Mouse (Mus musculus) hindbrain, embryonic 10.5 days (tissue): ENCODE data around the gene Copa. TPM values are rescaled to one million over a fixed set of nuclear protein-coding genes. Genes with fewer than 3 reads are reported as not detected.
A peak's percentile ranks its signal among the peaks of the same experiment; 100 is the strongest.

Experiments
- DNase-seq: peaks from one replicate; pipeline ENCODE4 v3.0.0-alpha.2; 2017; ENCODE audit warnings: low spot score
- H3K27ac ChIP-seq: fragments of 300-500 bp; sonication (generic); 2 replicates; pipeline ENCODE4 v1.5.1; 2016; ENCODE audit warnings: mild to moderate bottlenecking, moderate library complexity
- H3K27me3 ChIP-seq: fragments of 300-500 bp; sonication (generic); 2 replicates; pipeline ENCODE4 v1.6.1; 2016; ENCODE audit warnings: mild to moderate bottlenecking; ENCODE audit not compliant: poor library complexity, insufficient read depth, severe bottlenecking
- H3K36me3 ChIP-seq: fragments of 300-500 bp; sonication (generic); 2 replicates; pipeline ENCODE4 v1.6.1; 2016; ENCODE audit warnings: mild to moderate bottlenecking, moderate library complexity
- H3K4me1 ChIP-seq: fragments of 300-500 bp; sonication (generic); replicated peaks from 2 replicates; pipeline ENCODE4 v1.6.1; 2016; ENCODE audit warnings: mild to moderate bottlenecking
- H3K4me3 ChIP-seq: fragments of 300-500 bp; sonication (generic); 2 replicates; pipeline ENCODE4 v1.5.1; 2016; ENCODE audit warnings: mild to moderate bottlenecking, moderate library complexity
- H3K9me3 ChIP-seq: fragments of 300-500 bp; sonication (generic); 2 replicates; pipeline ENCODE4 v1.6.1; 2016; ENCODE audit warnings: mild to moderate bottlenecking, moderate library complexity
- WGBS: fragments of 180-500 bp; shearing (Covaris S2); methylation state at CpG from one replicate; pipeline ENCODE4 v1.1.7; 2016; 5-methylcytosine and 5-hydroxymethylcytosine counted together
- polyA plus RNA-seq: library from polyadenylated mRNA; unstranded; fragments of >200 nt; fragmentation: Nextera tagmentation; extraction: Ambion mirVana; gene quantifications from 2 replicates; pipeline ENCODE4 v1.2.1, GENCODE M21; 2016

Gene Copa
- polyA plus RNA-seq, 1 experiment from 2014 or later: 173 TPM

DNA sequence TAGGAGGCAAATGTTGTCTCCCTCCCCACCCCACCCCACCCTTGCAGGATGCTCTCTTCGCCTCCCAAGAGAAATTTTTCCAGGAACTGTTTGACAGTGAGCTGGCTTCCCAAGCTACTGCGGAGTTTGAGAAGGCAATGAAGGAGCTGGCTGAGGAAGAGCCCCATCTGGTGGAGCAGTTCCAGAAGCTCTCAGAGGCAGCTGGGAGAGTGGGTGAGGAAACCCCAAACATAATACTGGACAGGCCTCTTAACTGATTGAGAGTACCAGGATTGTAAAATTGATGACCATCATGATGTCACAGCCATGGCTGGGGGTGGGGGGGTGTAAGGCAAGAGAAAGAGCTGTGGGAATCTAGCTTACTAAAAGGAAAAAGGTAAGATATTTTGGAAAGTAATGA, 46.8 kb downstream of the Copa start:
- no peak overlapping the region for H3K27ac ChIP-seq
- no peaks in the 10 kb centered on the region for H3K9me3 ChIP-seq
- 76% methylated on average over 2 of the region's 2 CpGs for WGBS
- H3K27me3 ChIP-seq: no peaks in the 10 kb centered on the region
- H3K36me3 ChIP-seq: peaks cover 57% of the 10 kb centered on the region
- peaks cover 21% of the 10 kb centered on the region for H3K4me1 ChIP-seq
- DNase-seq: no peak
- no peak overlapping the region for H3K4me3 ChIP-seq

DNA sequence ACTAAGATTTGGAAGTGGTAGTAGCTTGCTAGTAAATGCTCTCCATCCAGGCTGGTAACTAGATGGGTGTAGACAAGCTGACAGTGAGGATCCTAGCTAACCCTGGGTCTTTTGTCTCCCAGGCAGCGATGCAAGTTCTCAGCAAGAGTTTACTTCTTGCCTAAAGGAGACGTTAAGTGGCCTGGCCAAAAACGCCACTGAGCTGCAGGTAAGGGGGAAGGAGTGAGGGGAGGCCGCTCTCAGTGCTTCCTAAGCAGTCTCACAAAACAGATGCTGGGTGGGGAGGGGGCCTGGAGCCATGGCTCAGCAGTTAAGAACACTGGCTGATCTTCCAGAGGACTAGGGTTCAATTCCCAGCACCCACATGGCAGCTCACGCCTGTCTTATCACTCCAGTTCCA, 47.5 kb downstream of the Copa start:
- peaks cover 21% of the 10 kb centered on the region for H3K4me1 ChIP-seq
- DNase-seq: no peak
- H3K4me3 ChIP-seq: no peak overlapping the region
- no peaks in the 10 kb centered on the region for H3K27me3 ChIP-seq
- 94% methylated on average over 5 of the region's 5 CpGs for WGBS
- H3K27ac ChIP-seq: no peak overlapping the region
- H3K36me3 ChIP-seq: peaks cover 64% of the 10 kb centered on the region
- no peaks in the 10 kb centered on the region for H3K9me3 ChIP-seq

GRCm38 (mm10) chr1:172132319-172132718, 50.0 kb downstream of the Copa start:
- WGBS: 92% methylated on average over 7 of the region's 7 CpGs
- Histone ChIP-seq H3K9me3 (no peaks in the 10 kb centered on the region), H3K4me3 (no peak overlapping the region), H3K36me3 (peaks cover 84% of the 10 kb centered on the region), H3K27me3 (no peaks in the 10 kb centered on the region), H3K4me1 (peaks cover 13% of the 10 kb centered on the region), H3K27ac (no peak overlapping the region)
- DNase-seq: no peak

DNA sequence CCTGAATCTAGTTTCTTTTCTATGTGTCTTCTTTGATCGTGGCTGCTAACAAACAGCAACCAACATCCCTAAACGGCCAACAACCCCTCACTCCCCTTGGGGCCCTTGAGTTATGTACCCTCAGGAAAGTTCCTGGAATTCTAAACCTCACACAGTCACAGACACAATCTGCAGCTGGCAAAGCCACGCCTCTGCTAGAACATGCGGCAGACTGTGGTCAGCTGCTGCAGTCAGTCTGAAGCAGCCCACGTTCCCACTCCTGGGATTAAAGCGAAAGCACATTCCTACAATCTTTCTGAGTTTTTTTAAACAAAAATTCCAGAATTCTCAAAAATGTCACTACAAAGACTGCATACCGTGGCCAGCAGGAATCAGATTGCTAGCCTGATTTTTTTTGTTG, 51.2 kb downstream of the Copa start:
- no peak for DNase-seq
- Histone ChIP-seq H3K9me3 (no peaks in the 10 kb centered on the region), H3K4me3 (no peak overlapping the region), H3K4me1 (0 out of 2 replicates have a peak, but pooled peaks cover 1% of the 10 kb centered on the region), H3K27me3 (no peaks in the 10 kb centered on the region), H3K27ac (no peak overlapping the region), H3K36me3 (peaks cover 82% of the 10 kb centered on the region)
- WGBS: 89% methylated on average over 7 of the region's 7 CpGs

- no peak overlapping the region for H3K27ac ChIP-seq
- H3K36me3 ChIP-seq: peaks cover 77% of the 10 kb centered on the region
- no peak overlapping the region for H3K4me3 ChIP-seq
- no peaks in the 10 kb centered on the region for H3K4me1 ChIP-seq
- DNase-seq: no peak
- H3K27me3 ChIP-seq: no peaks in the 10 kb centered on the region
- WGBS: 93% methylated on average over 4 of the region's 4 CpGs
- H3K9me3 ChIP-seq: no peaks in the 10 kb centered on the region
Measured at GRCm38 (mm10) chr1:172134072-172134471, 51.7 kb downstream of the Copa start.

DNA sequence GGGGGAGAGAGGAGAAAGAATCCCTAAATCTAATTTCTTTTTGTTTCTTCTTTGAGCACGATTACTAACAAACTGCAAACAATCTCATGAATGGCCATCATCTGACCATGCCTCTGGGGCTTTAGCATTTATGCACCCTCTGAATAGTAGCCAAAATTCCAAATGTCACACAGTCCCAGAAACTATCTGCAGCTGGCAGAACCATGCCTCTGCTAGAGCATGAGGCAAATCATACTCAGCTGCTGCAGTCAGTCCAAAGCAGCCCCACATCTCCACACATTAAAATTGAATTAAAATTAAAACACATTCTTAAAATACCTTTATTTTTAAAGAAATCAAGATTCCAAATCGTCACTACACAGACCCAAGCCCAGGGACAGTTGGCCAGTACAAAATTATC, 57.8 kb downstream of the Copa start:
- WGBS: 90% methylated on average over 2 of the region's 2 CpGs
- no peak overlapping the region for H3K27ac ChIP-seq
- peaks cover 17% of the 10 kb centered on the region for H3K36me3 ChIP-seq
- H3K4me3 ChIP-seq: no peak overlapping the region
- H3K4me1 ChIP-seq: no peaks in the 10 kb centered on the region
- no peaks in the 10 kb centered on the region for H3K9me3 ChIP-seq
- no peak for DNase-seq
- H3K27me3 ChIP-seq: no peaks in the 10 kb centered on the region

- DNase-seq: no peak
- no peaks in the 10 kb centered on the region for H3K9me3 ChIP-seq
Measured at GRCm38 (mm10) chr1:172140825-172141224, 58.5 kb downstream of the Copa start.

GRCm38 (mm10) chr1:172141529-172141928, 59.2 kb downstream of the Copa start:
- Histone ChIP-seq H3K27me3 (no peaks in the 10 kb centered on the region), H3K4me1 (no peaks in the 10 kb centered on the region), H3K27ac (no peak overlapping the region), H3K9me3 (no peaks in the 10 kb centered on the region), H3K36me3 (peaks cover 3% of the 10 kb centered on the region), H3K4me3 (no peak overlapping the region)
- 83% methylated on average over 3 of the region's 3 CpGs for WGBS
- DNase-seq: no peak

More at GRCm38 (mm10) chr1:172140825-172141224, 58.5 kb downstream of the Copa start:
- Histone ChIP-seq H3K4me1 (no peaks in the 10 kb centered on the region), H3K27ac (no peak overlapping the region), H3K27me3 (no peaks in the 10 kb centered on the region), H3K36me3 (peaks cover 10% of the 10 kb centered on the region), H3K4me3 (no peak overlapping the region)
- 86% methylated on average over 1 of the region's 1 CpGs for WGBS

DNA sequence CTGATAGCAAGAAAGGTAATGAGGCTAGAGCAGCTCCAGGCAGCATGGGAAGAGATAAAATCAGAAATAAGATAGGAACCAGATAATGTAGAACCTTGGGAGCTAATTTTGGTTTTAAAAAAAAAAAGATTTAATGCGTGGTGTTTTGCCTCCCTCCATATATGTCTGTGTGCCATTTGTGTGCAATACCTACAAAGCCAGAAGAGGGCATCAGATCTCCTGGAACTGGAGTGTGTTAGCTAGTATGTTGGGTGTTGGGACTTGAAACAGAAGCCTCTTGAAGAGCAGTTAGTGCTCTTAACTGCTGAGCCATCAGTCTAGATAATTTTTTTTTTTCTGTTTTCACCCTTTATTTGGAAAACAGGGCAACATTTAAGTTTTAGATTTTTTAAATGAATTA, 61.2 kb downstream of the Copa start:
- no peaks in the 10 kb centered on the region for H3K36me3 ChIP-seq
- peak; percentile 39 for DNase-seq
- 27% methylated on average over 1 of the region's 1 CpGs for WGBS
- H3K27me3 ChIP-seq: no peaks in the 10 kb centered on the region
- no peaks in the 10 kb centered on the region for H3K9me3 ChIP-seq
- H3K4me1 ChIP-seq: peaks cover 5% of the 10 kb centered on the region
- no peak overlapping the region for H3K4me3 ChIP-seq
- no peak overlapping the region for H3K27ac ChIP-seq

DNA sequence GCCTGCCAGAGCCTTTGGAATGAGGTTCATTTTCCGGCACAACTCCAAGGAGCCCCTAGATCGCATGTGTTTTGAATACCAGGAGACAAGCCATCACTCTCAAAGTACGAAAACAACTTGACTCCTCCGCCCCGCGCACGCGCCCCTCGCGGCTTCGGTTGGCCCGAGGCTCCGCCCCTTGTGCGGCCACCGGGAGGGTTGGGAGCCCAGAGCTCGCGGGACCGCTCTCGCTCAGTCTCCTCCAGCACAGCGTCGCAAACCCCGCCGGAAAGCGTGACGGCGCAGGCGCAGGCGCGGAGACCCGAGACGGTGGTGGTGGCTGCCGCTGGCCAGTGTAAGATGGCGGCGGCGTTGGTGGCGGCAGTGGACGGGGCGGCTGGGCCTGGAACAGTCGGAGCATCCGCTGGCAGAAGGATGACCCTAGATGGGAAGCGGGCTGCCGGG, 65.5 kb downstream of the Copa start, which contains the start of gene Dcaf8:
Gene Dcaf8 (plus strand): TSS at position 250 of the 444 bp plus-strand sequence.
- H3K36me3 ChIP-seq: peaks cover 32% of the 10 kb centered on the region
- H3K4me1 ChIP-seq: peaks cover 25% of the 10 kb centered on the region
- H3K9me3 ChIP-seq: no peaks in the 10 kb centered on the region
- H3K27me3 ChIP-seq: no peaks in the 10 kb centered on the region
- peak; percentile 99 for DNase-seq
- peak within 1 kb of the TSS; percentile 97 for H3K4me3 ChIP-seq
- WGBS: under 1% methylated on average over 42 of the region's 42 CpGs
- H3K27ac ChIP-seq: peak within 1 kb of the TSS; percentile 99

GRCm38 (mm10) chr1:172148279-172148954, 66.1 kb downstream of the Copa start:
- H3K9me3 ChIP-seq: no peaks in the 10 kb centered on the region
- peaks cover 25% of the 10 kb centered on the region for H3K4me1 ChIP-seq
- no peaks in the 10 kb centered on the region for H3K27me3 ChIP-seq
- peaks cover 37% of the 10 kb centered on the region for H3K36me3 ChIP-seq
- peak overlapping the region; percentile 99 for H3K27ac ChIP-seq
- peak overlapping the region; percentile 97 for H3K4me3 ChIP-seq
- WGBS: under 1% methylated on average over 40 of the region's 40 CpGs
- peak; percentile 67 for DNase-seq

GRCm38 (mm10) chr1:172148955-172149815, 66.9 kb downstream of the Copa start:
- peak overlapping the region; percentile 99 for H3K27ac ChIP-seq
- peaks cover 25% of the 10 kb centered on the region for H3K4me1 ChIP-seq
- peak overlapping the region; percentile 97 for H3K4me3 ChIP-seq
- DNase-seq: no peak
- no peaks in the 10 kb centered on the region for H3K27me3 ChIP-seq
- no peaks in the 10 kb centered on the region for H3K9me3 ChIP-seq
- 28% methylated on average over 19 of the region's 19 CpGs for WGBS
- H3K36me3 ChIP-seq: peaks cover 45% of the 10 kb centered on the region

DNA sequence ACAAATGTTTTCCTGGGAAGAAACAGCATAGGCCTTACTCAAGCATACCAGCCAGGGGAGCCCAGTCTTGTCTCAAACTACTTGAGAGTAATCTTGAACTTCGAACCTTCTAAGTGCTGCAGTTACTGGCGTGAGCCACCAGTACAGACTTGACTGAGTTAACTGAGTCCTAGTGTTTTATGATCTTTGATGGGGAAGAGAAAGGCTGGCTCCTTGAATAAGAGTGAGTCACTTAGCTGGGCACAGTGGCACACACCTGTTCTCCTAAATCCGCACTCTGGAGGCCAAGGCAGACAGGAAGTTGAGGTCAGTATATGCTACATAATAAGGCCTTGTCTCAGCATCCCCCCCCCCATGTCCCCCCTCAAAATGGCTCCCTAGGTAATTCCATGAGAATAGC, 72.2 kb downstream of the Copa start:
- no peak for DNase-seq
- Histone ChIP-seq H3K36me3 (peaks cover 72% of the 10 kb centered on the region), H3K27ac (no peak overlapping the region), H3K4me3 (no peak overlapping the region), H3K27me3 (no peaks in the 10 kb centered on the region), H3K9me3 (no peaks in the 10 kb centered on the region), H3K4me1 (peaks cover 15% of the 10 kb centered on the region)
- 94% methylated on average over 3 of the region's 3 CpGs for WGBS
